Mouse (Mus musculus) ovary, postnatal 36 days (tissue): ENCODE measurements around the gene Sap30.

Experiments
- DNase-seq: peaks from one replicate; pipeline ENCODE4 v3.0.0; 2022; ENCODE audit warnings: low spot score, mixed read lengths

Sap30 gene

GRCm38 (mm10) chr8:57436437-57436796 lies 51.2 kb downstream of the Sap30 start:
- no peak for DNase-seq

GRCm38 (mm10) chr8:57435768-57436436 lies 51.8 kb downstream of the Sap30 start:
- DNase-seq = no peak

DNA sequence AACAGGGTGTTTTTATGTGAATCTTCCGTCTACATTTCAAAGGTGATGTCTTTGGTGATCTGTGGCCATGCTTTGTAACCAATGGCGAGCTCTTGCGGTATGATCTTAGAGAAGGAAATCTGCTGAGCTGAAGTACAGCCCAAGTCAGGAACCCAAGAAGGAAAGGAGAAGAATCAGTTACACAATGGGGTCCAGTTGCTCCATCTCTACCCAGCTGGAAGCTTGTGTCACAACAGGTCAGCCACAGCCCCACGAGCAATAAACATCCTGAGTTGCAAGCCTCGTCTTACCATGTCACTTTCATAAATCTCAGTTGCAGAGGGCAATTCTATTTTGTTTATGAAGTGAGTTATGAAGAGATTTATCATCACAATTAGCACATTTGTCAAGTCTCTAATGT lies 54.9 kb downstream of the Sap30 start:
- no peak for DNase-seq
